7 mouse cellular contexts compared by ENCODE assay signal in the genomic region with DNA sequence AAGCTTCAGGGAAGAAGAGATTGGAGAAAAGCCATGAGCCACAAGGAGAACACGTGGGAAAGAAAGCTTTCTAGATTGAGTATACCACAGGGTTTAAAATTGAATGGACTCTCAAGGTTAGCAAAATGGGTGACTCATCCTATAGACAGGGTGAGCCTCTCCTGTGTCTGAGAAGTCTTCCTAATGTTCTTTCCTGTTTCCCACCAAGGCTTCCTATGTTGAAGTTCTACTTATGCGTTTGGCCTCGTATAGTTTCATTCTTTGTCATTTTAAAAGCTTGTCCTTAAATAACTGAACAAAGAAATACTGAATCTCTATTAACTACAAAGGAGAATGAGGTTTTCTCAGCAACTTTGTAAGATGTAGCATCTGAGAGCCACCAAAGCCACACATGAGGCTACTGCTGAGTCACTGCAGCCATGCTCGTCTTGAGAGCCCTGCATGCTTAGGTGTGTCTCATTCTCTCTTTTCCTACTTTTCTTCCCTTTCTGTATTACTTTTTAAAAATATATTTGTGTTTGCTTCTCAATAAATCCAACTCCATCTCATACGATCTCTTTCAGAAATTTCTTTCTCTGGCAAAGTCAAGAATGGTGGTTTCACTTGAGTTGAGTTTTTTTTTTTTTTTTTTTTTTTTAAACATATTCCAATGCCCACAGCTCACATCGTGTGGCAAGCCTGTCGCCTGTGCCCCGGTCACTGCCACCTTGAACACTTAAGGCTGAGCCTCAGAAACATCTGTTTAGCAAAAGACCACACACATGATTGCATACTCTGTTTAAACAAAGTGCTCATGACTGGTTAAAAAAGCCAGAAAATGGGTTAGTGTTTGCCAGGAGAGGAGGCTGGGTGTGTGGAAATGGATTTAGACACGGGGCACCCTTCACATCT. TPM values are rescaled to one million over a fixed set of nuclear protein-coding genes. Genes with fewer than 3 reads are reported as not detected.
DNase-seq lines count a peak whose midpoint lies in the region; ATAC-seq and TF ChIP-seq lines count a peak whose summit lies in the region.

No protein-coding gene starts in this region.

- no peaks in the 10 kb centered on the region for H3K36me3 ChIP-seq in limb, embryonic 11.5 days (ENCODE audit: control insufficient read depth, insufficient read depth, low read length)
- H3K36me3 ChIP-seq in neural tube, embryonic 14.5 days (ENCODE audit: control insufficient read depth, insufficient read depth, low read length): no peaks in the 10 kb centered on the region

- TF ChIP-seq POLR2A in embryonic fibroblast, embryonic 13.5 days (IDR thresholded peaks at IDR 0.05; ENCODE audit: low read depth, low read length): no peak

- no peaks in the 10 kb centered on the region for H3K9me3 ChIP-seq in limb, embryonic 11.5 days (ENCODE audit: control insufficient read depth, low read length)
- no peaks in the 10 kb centered on the region for H3K9me3 ChIP-seq in neural tube, embryonic 14.5 days (ENCODE audit: control insufficient read depth, low read length)

- DNase-seq in thymus, postnatal 0 days (ENCODE audit: low spot score): peak; percentile 26
- DNase-seq in thymus, postnatal 14 days: no peak
- DNase-seq in limb, embryonic 11.5 days (ENCODE audit: low spot score): no peak
- DNase-seq in cerebellum, adult 11 months: no peak
- DNase-seq in frontal cortex, postnatal 36 days (ENCODE audit: low spot score in 2 of 2): no peak

- H3K4me2 ChIP-seq in limb, embryonic 11.5 days (ENCODE audit: low read depth, severe bottlenecking): peak overlapping the region; percentile 39
- H3K4me2 ChIP-seq in neural tube, embryonic 14.5 days (ENCODE audit: low read depth, low read length): peak overlapping the region; percentile 43

- peak overlapping the region; percentile 69 for H3K27ac ChIP-seq in embryonic fibroblast, embryonic 13.5 days (ENCODE audit: insufficient read depth, low read length)
- no peak overlapping the region for H3K27ac ChIP-seq in limb, embryonic 11.5 days (replicated peaks; ENCODE audit: low read depth, low read length)
- no peak overlapping the region for H3K27ac ChIP-seq in neural tube, embryonic 14.5 days (ENCODE audit: low read depth, low read length)

- peaks cover 4% of the 10 kb centered on the region for H3K4me1 ChIP-seq in embryonic fibroblast, embryonic 13.5 days (ENCODE audit: control insufficient read depth, insufficient read depth, low read length)
- no peaks in the 10 kb centered on the region for H3K4me1 ChIP-seq in limb, embryonic 11.5 days (ENCODE audit: control insufficient read depth, insufficient read depth, low read length)
- H3K4me1 ChIP-seq in neural tube, embryonic 14.5 days (ENCODE audit: control insufficient read depth, insufficient read depth, low read length): 0 out of 2 replicates have a peak, but pooled peaks cover 3% of the 10 kb centered on the region

- no peaks in the 10 kb centered on the region for H3K27me3 ChIP-seq in limb, embryonic 11.5 days (ENCODE audit: control insufficient read depth, insufficient read depth, low read length)
- H3K27me3 ChIP-seq in neural tube, embryonic 14.5 days (ENCODE audit: control insufficient read depth, insufficient read depth, low read length): no peaks in the 10 kb centered on the region

- peak; percentile 2; the same call in 1 of the 2 replicates for ATAC-seq in limb, embryonic 11.5 days (ENCODE audit: insufficient number of reproducible peaks, low FRiP score, low TSS enrichment, low read depth)
- ATAC-seq in neural tube, embryonic 14.5 days (ENCODE audit: low read depth): no peak

- peak overlapping the region; percentile 9; the same call in 1 of the 2 replicates for H3K4me3 ChIP-seq in embryonic fibroblast, embryonic 13.5 days (ENCODE audit: insufficient read depth, low read length)
- H3K4me3 ChIP-seq in limb, embryonic 11.5 days (ENCODE audit: low read depth, low read length): no peak overlapping the region
- peak overlapping the region; percentile 16; the same call in 1 of the 2 replicates for H3K4me3 ChIP-seq in neural tube, embryonic 14.5 days (ENCODE audit: low read depth, low read length)

- no peak overlapping the region for H3K9ac ChIP-seq in limb, embryonic 11.5 days (ENCODE audit: low read length)
- H3K9ac ChIP-seq in neural tube, embryonic 14.5 days (replicated peaks; ENCODE audit: low read depth, low read length): no peak overlapping the region

- TF ChIP-seq CTCF in embryonic fibroblast, embryonic 13.5 days (IDR thresholded peaks at IDR 0.05; ENCODE audit: borderline replicate concordance, insufficient read depth, low read length): no peak

- WGBS in limb, embryonic 11.5 days: 65% methylated on average over 9 of the region's 9 CpGs
- 75% methylated on average over 9 of the region's 9 CpGs for WGBS in neural tube, embryonic 14.5 days

RNA-seq across cellular contexts. Expression of a gene that starts 0.7 kb away (rescaled TPM):
- polyA plus RNA-seq in thymus, postnatal 0 days (2015; fragmentation: Nextera tagmentation; extraction: Ambion mirVana): 12.6 and 12.9 TPM in 2 replicates
- 11.6 and 15.0 TPM in 2 replicates for polyA plus RNA-seq in embryonic fibroblast, embryonic 13.5 days (2011; ENCODE audit: insufficient read length, low read depth, missing spikeins)
- polyA plus RNA-seq in limb, embryonic 11.5 days (2014; fragmentation: Nextera tagmentation; extraction: Ambion mirVana): 0.72 and 1.4 TPM in 2 replicates
- polyA plus RNA-seq in neural tube, embryonic 14.5 days (2014; fragmentation: Nextera tagmentation; extraction: Ambion mirVana): 1.2 and 1.6 TPM in 2 replicates

RNA-seq across cellular contexts. Expression of a gene that starts 23.4 kb away (rescaled TPM):
- 0.45 and 0.57 TPM in 2 replicates for polyA plus RNA-seq in thymus, postnatal 0 days (2015; fragmentation: Nextera tagmentation; extraction: Ambion mirVana)
- polyA plus RNA-seq in embryonic fibroblast, embryonic 13.5 days (2011; ENCODE audit: insufficient read length, low read depth, missing spikeins): 3.5 and 11.8 TPM in 2 replicates
- polyA plus RNA-seq in limb, embryonic 11.5 days (2014; fragmentation: Nextera tagmentation; extraction: Ambion mirVana): not detected in 2 replicates
- polyA plus RNA-seq in neural tube, embryonic 14.5 days (2014; fragmentation: Nextera tagmentation; extraction: Ambion mirVana): 0.28 and 0.29 TPM in 2 replicates

RNA-seq across cellular contexts. Expression of a gene that starts 38.8 kb away (rescaled TPM):
- 15.1 and 16.6 TPM in 2 replicates for polyA plus RNA-seq in thymus, postnatal 0 days (2015; fragmentation: Nextera tagmentation; extraction: Ambion mirVana)
- polyA plus RNA-seq in embryonic fibroblast, embryonic 13.5 days (2011; ENCODE audit: insufficient read length, low read depth, missing spikeins): 2.2 and 2.4 TPM in 2 replicates
- polyA plus RNA-seq in limb, embryonic 11.5 days (2014; fragmentation: Nextera tagmentation; extraction: Ambion mirVana): 0.32 and 0.54 TPM in 2 replicates
- polyA plus RNA-seq in neural tube, embryonic 14.5 days (2014; fragmentation: Nextera tagmentation; extraction: Ambion mirVana): 0.53 and 0.60 TPM in 2 replicates
